Mouse (Mus musculus): ENCODE data around the gene Zfp352.
"Not testable (repeated sequence)": the region's sequence is repeated elsewhere in the genome, so short reads cannot be mapped to it uniquely, and the experiment has no call there.

The Zfp352 gene

DNA sequence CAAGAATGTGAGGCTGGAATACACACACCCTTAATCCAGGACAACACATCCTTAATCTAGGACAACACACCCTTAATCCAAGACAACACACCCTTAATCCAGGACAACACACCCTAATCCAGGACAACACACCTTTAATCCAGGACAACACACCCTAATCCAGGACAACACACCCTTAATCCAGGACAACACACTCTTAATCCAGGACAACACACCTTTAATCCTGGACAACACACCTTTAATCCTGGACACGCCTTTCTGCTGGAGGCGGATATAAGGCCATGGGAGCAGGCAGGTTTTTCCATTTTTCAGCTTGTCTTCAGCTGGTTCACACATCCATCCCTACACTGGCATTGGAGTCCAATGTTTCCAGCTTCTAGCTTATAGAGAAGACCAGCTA lies at the start of gene Zfp352:
TSS of gene Zfp352 (plus strand) at position 301 of the 400 bp plus-strand sequence.
- in situ Hi-C loops (cut with MboI) = no loop called here

DNA sequence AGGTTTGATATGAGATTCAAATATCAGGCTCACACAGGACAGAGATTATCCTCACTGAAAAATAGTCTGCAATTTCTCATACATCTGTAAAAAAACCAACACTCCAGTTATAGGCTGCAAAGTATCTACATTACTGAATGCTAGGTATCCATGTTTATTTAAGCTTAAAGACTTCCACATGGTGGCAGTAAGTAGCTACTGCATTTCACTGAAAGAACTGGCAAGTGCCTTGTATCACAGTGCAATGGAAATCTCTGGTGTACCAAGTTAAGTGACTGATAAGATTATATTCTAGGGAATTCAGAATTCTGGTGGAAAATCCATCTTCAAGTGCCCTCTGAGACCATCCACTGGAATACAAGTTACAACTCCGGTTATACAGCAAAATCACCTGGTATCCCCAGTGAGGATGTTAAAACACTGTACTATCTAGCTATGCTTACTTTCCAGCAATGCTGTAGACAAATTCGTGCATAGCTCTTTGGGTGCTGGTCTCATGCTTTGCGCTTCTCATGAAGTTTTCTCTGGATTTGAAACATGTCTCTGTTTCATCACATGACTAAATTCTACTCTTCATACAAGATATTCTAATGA lies 47.6 kb upstream of the Zfp352 start:
- in situ Hi-C loops (cut with MboI) = no loop called here

GRCm38 (mm10) chr4:90174036-90174435 lies 44.6 kb upstream of the Zfp352 start:
- in situ Hi-C loops (cut with MboI) = no loop called here

GRCm38 (mm10) chr4:90203421-90203820 lies 15.2 kb upstream of the Zfp352 start:
- in situ Hi-C loops (cut with MboI) = no loop called here

- in situ Hi-C loops (cut with MboI) = no loop called here
These were observed 7.1 kb upstream of the Zfp352 start for GRCm38 (mm10) chr4:90211475-90211874.

- in situ Hi-C loops (cut with MboI) = no loop called here
These were observed 6.5 kb upstream of the Zfp352 start for GRCm38 (mm10) chr4:90212076-90212475.

- in situ Hi-C loops (cut with MboI) = not testable (repeated sequence)
These were observed 17.0 kb downstream of the Zfp352 start for GRCm38 (mm10) chr4:90235646-90236045.

- in situ Hi-C loops (cut with MboI) = no loop called here
These were observed 51.2 kb downstream of the Zfp352 start for GRCm38 (mm10) chr4:90269781-90270180.
